Mouse (Mus musculus) cerebral cortex, adult 2 months (tissue): ENCODE results near the gene Msi2.

ENCODE experiments used
- WGBS: fragments of 180-500 bp; shearing (Covaris S2); methylation state at CpG from one replicate; pipeline ENCODE4 v1.1.7; 2018; 5-methylcytosine and 5-hydroxymethylcytosine counted together

The Msi2 gene

GRCm38 (mm10) chr11:88636934-88637333 is 81.4 kb downstream of the Msi2 start:
- 91% methylated on average over 6 of the region's 6 CpGs for WGBS

- 88% methylated on average over 5 of the region's 5 CpGs for WGBS
Observed at GRCm38 (mm10) chr11:88636319-88636718, 82.0 kb downstream of the Msi2 start.

- WGBS: 68% methylated on average over 1 of the region's 1 CpGs
Observed at GRCm38 (mm10) chr11:88634627-88635026, 83.7 kb downstream of the Msi2 start.

DNA sequence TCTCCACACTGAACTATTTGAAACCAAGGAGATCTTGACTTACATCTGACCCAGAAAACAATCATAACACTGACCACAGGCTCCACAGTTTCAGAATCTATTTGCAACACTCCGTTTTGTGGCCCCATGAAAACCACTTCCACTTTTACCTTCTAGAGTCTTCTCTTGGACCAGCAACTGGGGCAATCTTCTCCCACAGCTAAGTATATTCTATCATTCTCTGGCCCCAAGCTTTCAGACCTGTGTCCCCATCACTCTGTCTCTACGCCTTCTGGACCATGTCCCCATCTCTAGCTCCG is 86.4 kb downstream of the Msi2 start:
- 86% methylated on average over 3 of the region's 3 CpGs for WGBS

GRCm38 (mm10) chr11:88631084-88631931 is 87.0 kb downstream of the Msi2 start:
- 89% methylated on average over 8 of the region's 8 CpGs for WGBS

DNA sequence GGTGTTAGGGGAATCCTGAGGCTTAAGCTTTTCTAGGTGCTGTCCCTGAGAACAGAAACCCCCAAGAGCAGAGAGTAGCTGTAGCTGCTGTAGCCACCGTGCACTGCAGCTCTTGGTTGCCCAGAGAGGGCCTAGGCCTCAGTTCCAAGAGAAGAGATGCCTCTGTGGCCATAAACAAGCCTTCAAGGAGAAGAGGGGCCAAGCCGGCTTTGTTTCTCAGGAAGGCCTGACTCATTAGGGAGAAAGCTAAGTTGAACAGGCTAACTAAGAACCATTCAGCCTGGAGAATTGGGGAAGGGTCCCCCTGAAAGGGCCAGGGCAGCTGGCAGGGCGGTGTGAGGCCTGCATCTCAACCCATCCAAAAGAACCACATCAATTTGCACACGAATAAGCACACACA is 88.7 kb downstream of the Msi2 start:
- 72% methylated on average over 4 of the region's 4 CpGs for WGBS

GRCm38 (mm10) chr11:88629165-88629564 is 89.1 kb downstream of the Msi2 start:
- 79% methylated on average over 4 of the region's 4 CpGs for WGBS

- WGBS: 74% methylated on average over 3 of the region's 3 CpGs
Observed at GRCm38 (mm10) chr11:88628676-88629075, 89.6 kb downstream of the Msi2 start.

- 81% methylated on average over 7 of the region's 7 CpGs for WGBS
Observed at GRCm38 (mm10) chr11:88627327-88627726, 91.0 kb downstream of the Msi2 start.

DNA sequence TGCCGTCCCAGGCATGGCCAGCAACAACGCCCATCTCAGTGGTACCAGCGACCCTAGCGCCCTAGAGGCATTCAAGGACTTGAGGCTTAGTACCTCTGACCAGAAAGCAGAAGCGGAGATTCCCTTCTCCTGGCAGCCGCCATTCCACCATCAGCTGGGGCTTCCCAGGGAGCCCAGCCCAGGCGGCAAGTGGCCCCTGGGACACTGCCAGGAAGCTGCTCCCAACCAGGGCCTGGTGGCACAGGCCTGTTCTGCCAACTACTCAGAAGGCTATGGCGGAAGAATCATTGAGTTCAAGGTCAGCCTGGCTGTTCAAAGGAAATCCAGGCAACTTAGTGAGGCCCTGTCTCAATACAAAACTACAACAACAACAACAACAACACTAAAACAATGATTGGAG is 91.7 kb downstream of the Msi2 start:
- WGBS: 72% methylated on average over 8 of the region's 8 CpGs

GRCm38 (mm10) chr11:88626061-88626460 is 92.3 kb downstream of the Msi2 start:
- WGBS: 89% methylated on average over 9 of the region's 9 CpGs

- 80% methylated on average over 14 of the region's 14 CpGs for WGBS
Observed at GRCm38 (mm10) chr11:88625063-88625462, 93.2 kb downstream of the Msi2 start.

GRCm38 (mm10) chr11:88624627-88625026 is 93.7 kb downstream of the Msi2 start:
- 76% methylated on average over 6 of the region's 6 CpGs for WGBS

DNA sequence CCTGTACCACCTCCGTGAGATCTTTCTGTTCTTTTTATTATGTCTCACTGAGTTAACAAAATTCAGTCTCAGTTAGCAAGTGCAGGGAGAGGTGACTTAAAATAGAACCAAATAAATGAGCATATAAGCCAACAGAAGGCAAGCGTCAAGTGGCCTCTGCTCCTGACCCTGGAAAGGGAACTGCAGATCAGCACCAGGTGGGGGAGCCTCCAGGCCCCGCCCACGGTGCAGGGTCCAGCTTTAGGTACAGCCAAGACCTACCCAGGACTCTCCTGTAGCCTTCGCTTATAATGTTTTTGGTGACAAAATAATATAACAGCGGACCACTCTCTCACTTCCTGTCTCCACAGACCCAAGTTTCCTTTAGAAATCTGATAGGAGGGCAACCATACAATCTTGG is 94.6 kb downstream of the Msi2 start:
- 75% methylated on average over 6 of the region's 6 CpGs for WGBS

DNA sequence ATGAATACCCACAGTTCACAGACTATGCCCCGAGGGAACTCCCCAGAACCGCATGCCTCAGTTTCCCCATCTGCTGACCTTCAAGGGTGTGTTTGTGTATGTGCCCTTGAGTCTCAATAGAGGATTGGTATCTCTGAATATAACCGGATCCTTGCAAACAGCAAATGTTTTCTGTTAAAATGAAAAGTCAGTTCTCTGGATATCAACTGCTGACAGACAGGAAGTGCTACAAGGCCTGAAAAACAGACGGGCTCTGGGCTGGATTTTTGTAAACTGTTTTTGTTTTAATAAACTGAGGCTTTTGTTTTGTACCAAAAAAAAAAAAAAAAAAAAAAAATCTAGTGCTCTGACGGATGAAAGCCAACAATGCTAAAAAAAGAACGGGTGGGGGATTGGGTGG is 95.8 kb downstream of the Msi2 start:
- WGBS: 50% methylated on average over 6 of the region's 6 CpGs

DNA sequence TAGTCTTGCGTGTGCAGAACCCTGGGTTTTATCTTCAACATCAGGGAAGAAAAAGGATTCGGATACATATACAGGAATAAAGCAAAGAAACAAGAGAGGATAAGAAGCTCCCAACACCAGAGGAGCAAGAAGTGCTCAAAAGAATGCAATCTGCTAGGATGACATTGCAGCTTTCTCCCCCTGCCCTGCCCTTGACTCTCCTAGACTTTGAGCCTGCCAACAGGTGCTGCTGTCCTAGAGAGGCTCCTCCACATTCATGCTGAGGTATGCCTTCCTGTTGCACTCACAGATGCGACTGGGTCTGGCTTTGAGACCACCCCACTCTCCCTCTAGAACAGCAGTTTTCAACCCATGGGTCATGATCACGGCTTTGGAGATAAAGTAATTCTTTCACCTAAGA is 96.5 kb downstream of the Msi2 start:
- 89% methylated on average over 4 of the region's 4 CpGs for WGBS

- 18% methylated on average over 15 of the region's 15 CpGs for WGBS
Observed at GRCm38 (mm10) chr11:88620158-88620973, 97.9 kb downstream of the Msi2 start.

DNA sequence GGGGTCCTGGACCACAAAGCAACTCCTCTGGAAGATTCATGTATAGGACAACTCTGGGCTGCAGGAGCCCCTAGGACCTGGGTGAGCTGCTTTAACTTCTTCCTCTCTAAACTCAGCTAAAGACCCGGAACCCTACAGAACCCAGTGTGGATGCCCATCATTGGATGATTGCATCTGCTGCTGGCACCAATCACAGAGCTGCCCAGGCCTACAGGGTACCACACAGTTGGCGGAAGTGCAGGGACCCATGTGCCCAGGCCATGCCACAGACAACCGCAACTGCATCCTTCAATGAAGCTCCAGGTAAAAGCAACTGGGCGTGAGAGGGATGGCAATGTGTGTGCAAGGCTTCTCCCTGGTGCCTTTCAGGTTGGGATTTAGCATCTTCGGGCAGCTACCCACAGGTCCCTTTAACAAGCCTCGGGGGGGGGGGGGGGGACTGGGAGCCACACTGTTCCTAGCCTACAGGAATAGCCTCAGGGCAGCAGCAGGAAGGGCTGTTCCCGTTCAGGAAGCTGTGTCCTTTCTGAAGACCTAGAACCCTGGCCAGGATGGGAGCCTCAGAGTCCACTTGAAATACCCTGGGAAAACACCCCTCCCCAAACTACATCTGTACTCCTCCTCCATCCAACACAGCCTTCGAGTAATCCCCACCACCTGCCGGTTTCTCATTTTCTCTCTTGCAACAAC is 98.7 kb downstream of the Msi2 start:
- 52% methylated on average over 9 of the region's 9 CpGs for WGBS

DNA sequence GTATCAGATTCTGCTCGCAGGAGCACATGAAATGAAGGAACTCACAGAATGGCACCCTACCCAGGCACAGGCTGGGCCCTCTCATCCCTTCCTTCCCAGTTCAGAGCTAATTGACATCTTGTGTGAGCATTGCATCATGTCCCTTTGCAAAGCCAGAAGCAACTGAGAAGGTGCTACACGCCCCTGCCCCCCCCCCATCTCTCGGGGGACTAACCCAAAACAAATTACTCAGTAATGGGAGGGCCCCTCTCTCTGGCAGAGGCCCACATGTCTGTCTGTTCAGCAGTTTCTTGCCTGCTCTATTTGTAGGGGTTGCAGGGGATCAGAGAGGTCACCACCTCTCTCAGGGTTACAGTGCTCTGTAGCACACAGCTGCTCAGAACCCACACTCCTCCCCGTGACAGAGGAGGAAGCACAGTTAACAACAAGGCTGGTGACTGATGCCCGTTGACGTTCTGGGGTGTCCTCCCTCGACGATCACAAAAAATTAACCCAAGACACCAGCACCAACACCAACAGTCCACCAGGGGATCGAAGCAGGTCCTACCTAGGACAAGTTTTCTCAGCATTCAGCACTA is 99.5 kb downstream of the Msi2 start:
- 60% methylated on average over 9 of the region's 9 CpGs for WGBS

GRCm38 (mm10) chr11:88618005-88618501 is 100.3 kb downstream of the Msi2 start:
- WGBS: 60% methylated on average over 16 of the region's 16 CpGs

DNA sequence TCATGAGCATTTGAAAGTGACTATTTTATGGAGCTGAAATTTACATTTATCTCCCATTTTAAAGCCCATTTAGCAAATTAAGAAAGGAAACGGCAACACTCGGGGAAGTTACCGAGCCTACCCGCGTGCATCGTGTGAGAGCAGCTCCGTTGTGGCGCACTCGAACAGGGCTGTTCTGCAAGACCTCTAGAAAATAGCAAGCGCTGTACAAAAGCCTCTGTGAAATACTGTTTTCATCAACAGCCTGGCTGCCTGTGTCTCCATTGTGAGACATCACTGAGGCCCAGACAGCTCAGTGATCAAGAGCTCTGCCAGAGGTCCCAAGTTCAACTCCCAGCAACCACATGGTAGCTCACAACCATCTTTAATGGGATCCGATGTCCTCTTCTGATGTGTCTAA is 100.9 kb downstream of the Msi2 start:
- WGBS: 79% methylated on average over 11 of the region's 11 CpGs
